Comparison of ENCODE assay signal across 9 mouse cellular contexts in the genomic region with DNA sequence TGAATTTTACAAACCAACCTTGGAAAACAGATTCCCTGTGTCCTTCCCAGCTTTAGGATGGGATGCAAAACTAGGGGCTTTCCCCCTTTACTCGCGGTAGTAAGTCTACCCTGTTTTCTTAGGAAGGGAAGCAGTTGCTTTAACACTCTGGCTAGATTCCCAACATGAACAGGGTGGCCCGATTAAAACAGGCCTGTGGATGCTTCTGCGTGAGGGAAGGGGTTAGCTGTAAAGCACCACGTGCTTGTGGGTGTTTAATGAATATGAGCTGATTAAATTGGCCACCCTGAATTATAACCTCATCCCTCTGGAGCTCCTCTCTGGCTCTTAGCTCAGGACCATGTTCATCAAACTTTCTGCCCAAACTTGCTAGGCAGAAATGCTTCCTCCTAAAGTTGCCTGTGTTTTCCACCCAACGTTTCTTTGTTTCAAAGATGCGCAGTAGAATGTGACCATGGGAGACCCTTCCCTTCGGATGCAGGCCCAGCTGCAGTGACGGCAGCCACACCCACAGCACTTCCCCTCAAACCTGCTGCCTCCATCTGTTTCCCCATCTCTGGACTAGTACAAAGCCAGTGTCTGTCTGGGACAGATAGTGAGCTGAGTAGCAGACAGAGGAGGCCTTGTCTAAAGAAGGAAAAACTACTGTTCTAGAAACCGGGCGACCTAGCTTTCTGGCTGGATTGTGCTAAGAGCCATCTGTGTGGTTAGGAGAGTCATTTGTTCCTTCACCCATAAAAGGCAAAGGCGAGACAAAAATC.
DNase-seq lines count a peak whose midpoint lies in the region; ATAC-seq and TF ChIP-seq lines count a peak whose summit lies in the region.
"Had no signal": no experiment of that assay in that cellular context is flagged by ENCODE, and none has a peak within 500 bp of the region (broad histone marks: within the 10 kb centered on the region; RNA-seq: fewer than 3 reads in every experiment).

No protein-coding gene starts in this region.

- H3K4me3 ChIP-seq in left cerebral cortex, adult 2 months = no peak overlapping the region
- no peak overlapping the region for H3K4me3 ChIP-seq in embryonic facial prominence, embryonic 10.5 days
- no peak overlapping the region for H3K4me3 ChIP-seq in hindbrain, embryonic 11.5 days (ENCODE audit: low read depth, low read length)
- no peak overlapping the region for H3K4me3 ChIP-seq in midbrain, postnatal 0 days (ENCODE audit: low read depth, low read length)
- H3K4me3 ChIP-seq in cerebellum, adult 2 months (replicated peaks; ENCODE audit: insufficient read depth, low read depth, low read length) = no peak overlapping the region

- WGBS in embryonic facial prominence, embryonic 10.5 days = 57% methylated on average over 12 of the region's 12 CpGs
- WGBS in hindbrain, embryonic 11.5 days = 65% methylated on average over 12 of the region's 12 CpGs
- 61% methylated on average over 12 of the region's 12 CpGs for WGBS in midbrain, postnatal 0 days
- WGBS in cerebellum, adult 2 months = 24% methylated on average over 12 of the region's 12 CpGs

- no peak for TF ChIP-seq POLR2A in cerebellum, adult 2 months (IDR thresholded peaks at IDR 0.05; ENCODE audit: borderline replicate concordance, insufficient read depth, low read length)

- no peaks in the 10 kb centered on the region for H3K27me3 ChIP-seq in embryonic facial prominence, embryonic 10.5 days (replicated peaks; ENCODE audit: low read depth, poor library complexity, severe bottlenecking)
- H3K27me3 ChIP-seq in hindbrain, embryonic 11.5 days (ENCODE audit: control insufficient read depth, insufficient read depth, low read length) = no peaks in the 10 kb centered on the region
- H3K27me3 ChIP-seq in midbrain, postnatal 0 days (ENCODE audit: insufficient read depth, low read length) = no peaks in the 10 kb centered on the region
- H3K27me3 ChIP-seq in cerebellum, adult 2 months (ENCODE audit: control insufficient read depth, insufficient read depth, low read length) = no peaks in the 10 kb centered on the region; the same call in 1 of the 2 replicates

- H3K9ac ChIP-seq in hindbrain, embryonic 11.5 days (ENCODE audit: low read depth, low read length) = no peak overlapping the region
- no peak overlapping the region for H3K9ac ChIP-seq in midbrain, postnatal 0 days (replicated peaks; ENCODE audit: low read length, poor library complexity, severe bottlenecking)

- intact Hi-C loops in left cerebral cortex, postnatal 4 days (cut with DNase I) = no loop called here
- intact Hi-C loops in left cerebral cortex, adult 2 months (cut with DNase I) = loop anchor here (10.0 kb wide), 1 partner anchor 382 kb away; a partner anchor contains a TSS

- TF ChIP-seq CTCF in left cerebral cortex, adult 2 months (IDR thresholded peaks at IDR 0.05) = no peak
- TF ChIP-seq CTCF in midbrain, postnatal 0 days (IDR thresholded peaks at IDR 0.05) = no peak
- TF ChIP-seq CTCF in cerebellum, adult 2 months (IDR thresholded peaks at IDR 0.05; ENCODE audit: borderline replicate concordance, insufficient read depth, low read depth, low read length) = no peak

- H3K9me3 ChIP-seq in embryonic facial prominence, embryonic 10.5 days = peaks cover 19% of the 10 kb centered on the region
- H3K9me3 ChIP-seq in hindbrain, embryonic 11.5 days (ENCODE audit: control insufficient read depth, low read length) = peaks cover 8% of the 10 kb centered on the region
- peaks cover 8% of the 10 kb centered on the region; the same call in 1 of the 2 replicates for H3K9me3 ChIP-seq in midbrain, postnatal 0 days (ENCODE audit: low read length)

- peak; percentile 53 for DNase-seq in left cerebral cortex, postnatal 4 days
- DNase-seq in left cerebral cortex, adult 2 months (ENCODE audit: extremely low spot score in 1 of 2, low spot score in 2 of 2) = no peak
- peak; percentile 39 for DNase-seq in embryonic facial prominence, embryonic 10.5 days (ENCODE audit: low spot score)
- no peak for DNase-seq in hindbrain, embryonic 11.5 days (ENCODE audit: low spot score)
- peak; percentile 69 for DNase-seq in midbrain, postnatal 0 days (ENCODE audit: low spot score)
- no peak for DNase-seq in spleen, adult 12 weeks (ENCODE audit: low spot score)
- DNase-seq in cerebellum, adult 2 months = no peak
- DNase-seq in layer of hippocampus, adult 9-10 months (ENCODE audit: low spot score) = no peak
- DNase-seq: gastrocnemius, postnatal 25 days had no signal

- H3K4me1 ChIP-seq in embryonic facial prominence, embryonic 10.5 days = peaks cover 12% of the 10 kb centered on the region
- H3K4me1 ChIP-seq in hindbrain, embryonic 11.5 days (replicated peaks; ENCODE audit: control insufficient read depth, insufficient read depth, low read length) = no peaks in the 10 kb centered on the region
- no peaks in the 10 kb centered on the region for H3K4me1 ChIP-seq in midbrain, postnatal 0 days (ENCODE audit: insufficient read depth, low read length)
- no peaks in the 10 kb centered on the region for H3K4me1 ChIP-seq in cerebellum, adult 2 months (ENCODE audit: control insufficient read depth, insufficient read depth, low read length)

- no peak overlapping the region for H3K27ac ChIP-seq in left cerebral cortex, adult 2 months
- peak overlapping the region; percentile 73 for H3K27ac ChIP-seq in embryonic facial prominence, embryonic 10.5 days (replicated peaks)
- H3K27ac ChIP-seq in hindbrain, embryonic 11.5 days (ENCODE audit: low read depth, low read length) = peak overlapping the region; percentile 44; the same call in 1 of the 2 replicates
- H3K27ac ChIP-seq in midbrain, postnatal 0 days (ENCODE audit: low read depth, low read length) = no peak overlapping the region; the same call in 1 of the 2 replicates
- H3K27ac ChIP-seq in cerebellum, adult 2 months (ENCODE audit: insufficient read depth, low read length) = no peak overlapping the region

- no peak for ATAC-seq in hindbrain, embryonic 11.5 days (ENCODE audit: low FRiP score)
- no peak for ATAC-seq in midbrain, postnatal 0 days (ENCODE audit: low FRiP score)

- no peak overlapping the region for H3K4me2 ChIP-seq in hindbrain, embryonic 11.5 days (replicated peaks; ENCODE audit: low read depth, low read length)
- no peak overlapping the region for H3K4me2 ChIP-seq in midbrain, postnatal 0 days (ENCODE audit: low read depth, low read length, poor library complexity, severe bottlenecking)

- H3K36me3 ChIP-seq in embryonic facial prominence, embryonic 10.5 days (replicated peaks) = peaks cover 13% of the 10 kb centered on the region
- H3K36me3 ChIP-seq in hindbrain, embryonic 11.5 days (ENCODE audit: control insufficient read depth, insufficient read depth, low read length) = no peaks in the 10 kb centered on the region
- H3K36me3 ChIP-seq in midbrain, postnatal 0 days (ENCODE audit: insufficient read depth, low read length) = no peaks in the 10 kb centered on the region

Comparison
In these comparisons a context has a peak if more than half of its experiments do, and no peak if none do; other contexts are left out.
1. DNase-seq: peak in left cerebral cortex, postnatal 4 days (single experiment), embryonic facial prominence, embryonic 10.5 days (single experiment) and midbrain, postnatal 0 days (single experiment); none in left cerebral cortex, adult 2 months (0 of 2), hindbrain, embryonic 11.5 days (single experiment), spleen, adult 12 weeks (single experiment), cerebellum, adult 2 months (0 of 2) and layer of hippocampus, adult 9-10 months (single experiment).
2. H3K27ac ChIP-seq: peak in embryonic facial prominence, embryonic 10.5 days (single experiment) and hindbrain, embryonic 11.5 days (single experiment); none in left cerebral cortex, adult 2 months (single experiment), midbrain, postnatal 0 days (single experiment) and cerebellum, adult 2 months (single experiment).